Mouse (Mus musculus) left cerebral cortex, adult 2 months (tissue): ENCODE results near the gene Tanc2. TPM values are rescaled to one million over a fixed set of nuclear protein-coding genes. Genes with fewer than 3 reads are reported as not detected.

Experiments used
- DNase-seq, 2 experiments: peaks; one replicate each; pipeline ENCODE4 v3.0.0; 2021 to 2022; ENCODE audit warnings: low spot score in 2 of 2, mixed read lengths in 1 of 2; ENCODE audit errors: extremely low spot score in 1 of 2
- H3K27ac ChIP-seq: fragments of 200-600 bp; 2 replicates; pipeline ENCODE4 v1.8.1; 2022
- H3K4me3 ChIP-seq: fragments of 200-600 bp; 2 replicates; pipeline ENCODE4 v1.8.1; 2022
- CTCF ChIP-seq: fragments of 200-600 bp; IDR thresholded peaks from 2 replicates; pipeline ENCODE4 v1.8.1; 2022; ENCODE audit warnings: antibody characterized with exemption, mild to moderate bottlenecking, moderate library complexity
- intact Hi-C: fragments of 180-260 bp; cut with DNase I; formaldehyde crosslinking; loops from one replicate; pipeline ENCODE4 v1.15.1; 2025
- microRNA-seq, 2 experiments: library from miRNA; unstranded; fragments of <30 nt; microRNA quantifications; one replicate each; pipeline ENCODE4 v1.2.0; 2021
- total RNA-seq, 2 experiments: library from RNA; stranded (reverse); gene quantifications; 2 replicates each; pipeline ENCODE4 v1.2.3; 2021

The Tanc2 gene
- total RNA-seq, 2 experiments from 2014 or later, result 250 to 251 TPM

DNA sequence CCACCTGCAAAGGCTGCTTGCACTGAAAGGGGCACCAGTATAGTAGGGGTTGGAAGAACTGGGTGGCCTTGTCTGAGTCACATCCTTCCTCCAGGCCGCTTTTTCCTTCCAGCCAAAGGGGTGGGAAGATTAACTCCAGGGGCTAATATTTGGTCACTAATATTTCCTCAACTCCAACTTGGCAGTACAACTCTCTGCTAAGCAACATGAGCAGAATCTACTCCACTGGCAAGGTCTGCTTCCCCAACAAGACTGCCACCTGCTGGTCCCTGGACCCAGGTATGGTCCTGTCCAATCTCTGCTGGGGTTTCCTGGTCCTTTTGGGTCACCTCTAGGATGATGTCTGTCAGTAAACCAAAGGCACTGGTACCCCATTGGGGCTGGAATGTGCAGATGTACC lies 379.7 kb downstream of the Tanc2 start:
- DNase-seq, result peak in 1 of 2 experiments; percentile 37
- H3K27ac ChIP-seq, result no peak overlapping the region
- intact Hi-C loops, result loop anchor here (1.0 kb wide), 1 partner anchor 42 kb away; no protein-coding TSS in a partner anchor
- TF ChIP-seq CTCF, result peak; percentile 59
- H3K4me3 ChIP-seq, result no peak overlapping the region

DNA sequence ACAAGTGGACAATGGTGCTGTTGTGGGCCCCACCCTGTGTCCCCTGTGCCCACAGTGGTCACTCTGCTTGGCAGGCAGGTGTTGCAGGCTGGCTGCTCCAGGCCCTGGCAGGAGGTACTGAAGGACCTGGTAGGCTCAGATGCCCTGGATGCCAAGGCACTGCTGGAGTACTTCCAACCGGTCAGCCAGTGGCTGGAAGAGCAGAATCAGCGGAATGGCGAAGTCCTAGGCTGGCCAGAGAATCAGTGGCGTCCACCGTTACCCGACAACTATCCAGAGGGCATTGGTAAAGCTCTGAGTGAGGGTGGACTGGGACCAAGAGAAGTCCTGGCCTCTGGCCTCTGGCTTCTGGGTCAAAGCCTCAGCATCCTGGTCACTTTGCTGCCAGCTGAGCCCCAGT lies 384.8 kb downstream of the Tanc2 start:
- H3K4me3 ChIP-seq, result no peak overlapping the region
- DNase-seq, result no peak
- no peak overlapping the region for H3K27ac ChIP-seq
- TF ChIP-seq CTCF, result no peak
- intact Hi-C loops, result no loop called here

DNA sequence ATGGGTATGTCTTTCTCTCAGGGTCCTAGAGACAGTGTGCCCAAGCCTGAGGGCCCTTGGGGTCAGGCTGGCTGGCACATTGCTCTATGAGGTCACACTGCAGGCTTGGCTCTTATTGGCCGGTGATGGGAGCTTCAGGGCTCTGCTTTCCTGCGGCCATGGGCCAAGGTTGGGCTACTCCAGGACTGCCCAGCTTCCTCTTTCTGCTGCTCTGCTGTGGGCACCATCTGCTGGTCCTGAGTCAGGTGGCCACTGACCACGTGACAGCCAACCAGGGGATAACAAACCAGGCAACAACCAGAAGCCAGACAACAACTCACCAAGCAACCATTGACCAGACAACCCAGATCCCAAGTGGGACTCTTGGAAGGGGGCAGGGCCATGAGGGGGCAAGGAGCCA lies 385.3 kb downstream of the Tanc2 start:
- no peak for TF ChIP-seq CTCF
- no peak for DNase-seq
- intact Hi-C loops, result no loop called here
- Histone ChIP-seq H3K27ac (no peak overlapping the region), H3K4me3 (no peak overlapping the region)

GRCm38 (mm10) chr11:105975636-105976035 lies 385.9 kb downstream of the Tanc2 start:
- TF ChIP-seq CTCF, result no peak
- no peak overlapping the region for H3K4me3 ChIP-seq
- intact Hi-C loops, result no loop called here
- H3K27ac ChIP-seq, result no peak overlapping the region
- no peak for DNase-seq

- H3K4me3 ChIP-seq, result no peak overlapping the region
- H3K27ac ChIP-seq, result no peak overlapping the region
- intact Hi-C loops, result no loop called here
- no peak for TF ChIP-seq CTCF
- DNase-seq, result no peak
These were observed 388.4 kb downstream of the Tanc2 start for GRCm38 (mm10) chr11:105978232-105978631.

- DNase-seq, result no peak
- no peak for TF ChIP-seq CTCF
- Histone ChIP-seq H3K27ac (no peak overlapping the region), H3K4me3 (no peak overlapping the region)
- intact Hi-C loops, result no loop called here
These were observed 388.8 kb downstream of the Tanc2 start for GRCm38 (mm10) chr11:105978634-105979033.

Small RNA genes within 50 kb of the gene (microRNA-seq; reads per million reads assigned to microRNA genes)
- gene Gm23990, result 0 reads per million in 2 experiments

Other genes starting within 250 kb of the Tanc2 start
- gene March10, start 133.3 kb upstream of the Tanc2 start, total RNA-seq, result 1 to 10 TPM; 2.0 to 3.8 TPM